Mouse (Mus musculus): Measurements from ENCODE around the gene Gtf2f2.

DNA sequence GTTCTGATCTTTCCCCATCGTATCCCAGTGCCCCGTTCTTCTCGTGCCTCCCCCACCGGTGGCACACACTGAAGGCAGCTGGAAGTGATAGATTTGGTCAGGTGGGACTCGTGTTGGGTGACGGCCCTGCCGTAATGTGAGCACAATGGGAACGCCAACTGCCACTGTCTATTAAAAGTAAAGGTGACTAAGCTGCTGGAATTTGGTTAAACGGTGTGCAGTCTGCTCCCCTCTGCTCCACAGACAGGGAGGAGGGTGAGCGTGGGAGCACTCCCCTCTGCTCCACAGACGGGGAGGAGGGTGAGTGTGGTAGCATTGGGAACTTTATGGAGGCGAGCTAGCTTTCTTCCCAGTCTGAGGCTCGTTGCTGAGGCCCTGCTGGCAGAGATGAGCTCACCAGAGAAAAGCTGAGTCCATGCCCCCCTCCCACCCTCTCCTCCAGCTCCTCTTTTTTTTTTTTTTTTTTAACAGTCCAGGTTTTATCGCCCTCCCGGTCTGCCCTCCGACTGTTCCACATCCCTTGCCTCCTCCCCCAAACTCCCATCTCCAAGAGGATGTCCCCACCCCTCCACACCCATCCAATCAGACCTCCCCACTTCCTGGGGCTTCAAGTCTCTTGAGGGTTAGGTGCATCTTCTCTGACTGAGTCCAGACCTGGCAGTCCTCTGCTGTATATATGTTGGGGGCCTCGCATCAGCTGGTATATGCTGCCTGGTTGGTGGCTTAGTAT, 155.2 kb downstream of the Gtf2f2 start:
- TF ChIP-seq MYC (IDR thresholded peaks at IDR 0.05; ENCODE audit: low read depth, low read length) (no peak), CTCF (conservative IDR thresholded peaks at IDR 0.05 in 1 of 2, IDR thresholded peaks at IDR 0.05 in 1 of 2; ENCODE audit: low read depth in 2 of 2, low read length in 2 of 2) (no peak), ZNF384 (IDR thresholded peaks at IDR 0.05; ENCODE audit: low read depth, low read length) (no peak), ZKSCAN1 (IDR thresholded peaks at IDR 0.05; ENCODE audit: borderline replicate concordance, low read depth, low read length) (no peak)
